Mouse (Mus musculus) neural tube, embryonic 13.5 days (tissue): Measurements from ENCODE around the gene Mgme1. TPM values are rescaled to one million over a fixed set of nuclear protein-coding genes. Genes with fewer than 3 reads are reported as not detected.

ENCODE experiments used
- ATAC-seq: fragments of 200-750 bp; cut with Nextera tagmentation; 2 replicates; pipeline ENCODE4 v1.8.0; 2017; ENCODE audit warnings: low read depth, mild to moderate bottlenecking, moderate TSS enrichment, moderate library complexity
- H3K27ac ChIP-seq: fragments of 300-500 bp; sonication (generic); replicated peaks from 2 replicates; pipeline ENCODE4 v1.5.1; 2015; ENCODE audit warnings: moderate library complexity, mild to moderate bottlenecking, inconsistent platforms
- H3K27me3 ChIP-seq: fragments of 300-500 bp; sonication (generic); 2 replicates; pipeline ENCODE4 v1.6.1; 2015; ENCODE audit warnings: mild to moderate bottlenecking, inconsistent platforms
- H3K36me3 ChIP-seq: fragments of 300-500 bp; sonication (generic); 2 replicates; pipeline ENCODE4 v1.6.1; 2015; ENCODE audit warnings: mild to moderate bottlenecking, inconsistent platforms
- H3K4me1 ChIP-seq: fragments of 300-500 bp; sonication (generic); replicated peaks from 2 replicates; pipeline ENCODE4 v1.6.1; 2015; ENCODE audit warnings: inconsistent platforms
- H3K4me2 ChIP-seq: fragments of 300-500 bp; sonication (generic); 2 replicates; pipeline ENCODE4 v1.6.1; 2015; ENCODE audit warnings: inconsistent platforms, mild to moderate bottlenecking, moderate library complexity
- H3K4me3 ChIP-seq: fragments of 300-500 bp; sonication (generic); 2 replicates; pipeline ENCODE4 v1.5.1; 2015; ENCODE audit warnings: mild to moderate bottlenecking, inconsistent platforms
- H3K9ac ChIP-seq: fragments of 300-500 bp; sonication (generic); 2 replicates; pipeline ENCODE4 v1.6.1; 2015; ENCODE audit warnings: moderate library complexity, mild to moderate bottlenecking, inconsistent platforms
- H3K9me3 ChIP-seq: fragments of 300-500 bp; sonication (generic); 2 replicates; pipeline ENCODE4 v1.6.1; 2016; ENCODE audit warnings: inconsistent platforms
- WGBS: fragments of 180-500 bp; shearing (Covaris S2); methylation state at CpG from one replicate; pipeline ENCODE4 v1.1.7; 2015; 5-methylcytosine and 5-hydroxymethylcytosine counted together
- polyA plus RNA-seq: library from polyadenylated mRNA; unstranded; fragments of >200 nt; fragmentation: Nextera tagmentation; extraction: Ambion mirVana; gene quantifications from 2 replicates; pipeline ENCODE4 v1.2.1, GENCODE M21; 2015

Gene Mgme1
- polyA plus RNA-seq, 1 experiment from 2014 or later, result 12.0 TPM

DNA sequence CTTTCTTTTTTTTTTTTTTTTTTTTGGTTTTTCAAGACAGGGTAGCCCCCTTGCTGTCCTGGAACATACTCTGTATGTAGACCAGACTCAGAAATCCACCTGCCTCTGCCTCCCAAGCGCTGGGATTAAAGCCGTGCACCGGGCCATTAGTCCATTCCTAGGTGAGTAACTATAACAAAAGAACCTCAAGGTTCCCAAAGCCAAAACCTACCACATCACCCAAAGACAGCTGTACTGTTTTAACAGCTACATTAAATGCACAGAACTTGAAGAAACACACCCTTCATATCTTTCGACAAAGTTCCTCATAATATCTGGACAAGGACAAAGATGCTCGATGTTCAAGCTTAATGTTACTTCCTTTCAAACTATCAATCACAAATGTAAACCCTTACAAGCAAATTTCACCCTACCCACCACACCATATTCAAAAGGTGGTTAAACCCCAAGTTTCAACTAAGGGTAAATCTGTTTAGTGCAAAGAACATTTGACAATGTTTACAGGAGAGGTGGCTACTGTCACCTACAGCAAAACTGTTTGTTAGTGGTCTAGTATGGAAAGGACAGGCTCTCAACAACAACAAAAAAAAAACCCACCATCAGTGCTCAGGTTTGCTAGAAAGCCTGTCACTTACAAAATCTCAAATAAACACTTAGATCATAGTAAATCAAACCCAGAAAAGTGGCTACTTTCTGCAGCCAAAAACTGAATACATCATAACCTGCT lies 3.3 kb upstream of the Mgme1 start:
- no peak overlapping the region for H3K27ac ChIP-seq
- H3K27me3 ChIP-seq, result no peaks in the 10 kb centered on the region
- H3K9ac ChIP-seq, result no peak overlapping the region
- peaks cover 49% of the 10 kb centered on the region for H3K4me1 ChIP-seq
- peak overlapping the region; percentile 74; the same call in 1 of the 2 replicates for H3K4me2 ChIP-seq
- no peak overlapping the region for H3K4me3 ChIP-seq
- H3K36me3 ChIP-seq, result no peaks in the 10 kb centered on the region
- no peak for ATAC-seq
- 59% methylated on average over 5 of the region's 5 CpGs for WGBS
- H3K9me3 ChIP-seq, result no peaks in the 10 kb centered on the region

GRCm38 (mm10) chr2:144267731-144268015 lies 2.8 kb upstream of the Mgme1 start:
- no peak overlapping the region for H3K9ac ChIP-seq
- H3K4me2 ChIP-seq, result peak overlapping the region; percentile 74
- no peaks in the 10 kb centered on the region for H3K9me3 ChIP-seq
- peaks cover 49% of the 10 kb centered on the region for H3K4me1 ChIP-seq
- 43% methylated on average over 1 of the region's 1 CpGs for WGBS
- no peak for ATAC-seq
- no peak overlapping the region for H3K4me3 ChIP-seq
- no peaks in the 10 kb centered on the region for H3K36me3 ChIP-seq
- H3K27me3 ChIP-seq, result no peaks in the 10 kb centered on the region
- no peak overlapping the region for H3K27ac ChIP-seq

DNA sequence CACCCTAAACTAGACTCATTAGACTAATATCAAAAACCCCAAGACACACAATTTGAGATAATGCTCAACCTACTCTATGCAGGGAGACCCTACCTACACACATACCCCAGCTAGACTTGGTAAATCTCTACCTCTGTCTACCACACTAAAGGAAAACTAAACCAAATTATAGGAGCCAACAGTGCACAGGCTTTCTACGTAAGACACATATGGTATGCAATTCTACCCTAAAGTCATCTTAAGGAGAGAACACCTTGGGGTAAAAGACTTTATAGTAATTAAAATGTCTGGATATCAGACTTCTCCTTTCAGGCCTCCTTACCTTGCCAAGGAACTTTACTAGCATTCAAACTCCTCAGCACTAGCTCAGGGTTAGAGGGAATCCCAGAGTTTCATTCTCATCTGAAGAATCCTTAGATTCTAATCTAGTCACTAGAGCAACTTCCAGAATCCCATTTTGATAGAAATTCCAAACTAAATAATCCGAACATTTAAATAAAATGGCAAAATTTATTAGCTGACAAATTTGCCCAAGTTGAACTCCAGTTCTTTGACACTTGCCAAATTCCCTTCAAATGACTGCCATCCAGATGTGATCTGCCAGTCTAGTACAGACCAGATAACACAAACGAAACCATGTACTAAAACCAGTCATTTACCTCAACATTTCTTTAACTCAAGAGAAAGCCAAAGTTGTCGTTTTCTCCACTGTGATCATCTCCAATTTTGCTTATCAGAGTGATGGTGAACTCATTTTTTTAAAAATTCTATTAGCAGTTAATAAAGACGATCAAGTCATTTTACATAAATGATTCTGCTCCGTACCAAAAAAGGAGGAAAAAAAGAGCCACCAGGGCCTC lies 1.8 kb upstream of the Mgme1 start:
- Histone ChIP-seq H3K27ac (no peak overlapping the region), H3K4me3 (peak overlapping the region; percentile 94), H3K9ac (peak overlapping the region; percentile 96), H3K4me1 (peaks cover 49% of the 10 kb centered on the region), H3K27me3 (no peaks in the 10 kb centered on the region), H3K9me3 (no peaks in the 10 kb centered on the region), H3K36me3 (no peaks in the 10 kb centered on the region), H3K4me2 (peak overlapping the region; percentile 74)
- no peak for ATAC-seq
- WGBS, result 8% methylated on average over 6 of the region's 6 CpGs

GRCm38 (mm10) chr2:144269306-144269650 lies 1.2 kb upstream of the Mgme1 start:
- peak overlapping the region; percentile 96 for H3K9ac ChIP-seq
- peaks cover 49% of the 10 kb centered on the region for H3K4me1 ChIP-seq
- WGBS, result 2% methylated on average over 11 of the region's 11 CpGs

DNA sequence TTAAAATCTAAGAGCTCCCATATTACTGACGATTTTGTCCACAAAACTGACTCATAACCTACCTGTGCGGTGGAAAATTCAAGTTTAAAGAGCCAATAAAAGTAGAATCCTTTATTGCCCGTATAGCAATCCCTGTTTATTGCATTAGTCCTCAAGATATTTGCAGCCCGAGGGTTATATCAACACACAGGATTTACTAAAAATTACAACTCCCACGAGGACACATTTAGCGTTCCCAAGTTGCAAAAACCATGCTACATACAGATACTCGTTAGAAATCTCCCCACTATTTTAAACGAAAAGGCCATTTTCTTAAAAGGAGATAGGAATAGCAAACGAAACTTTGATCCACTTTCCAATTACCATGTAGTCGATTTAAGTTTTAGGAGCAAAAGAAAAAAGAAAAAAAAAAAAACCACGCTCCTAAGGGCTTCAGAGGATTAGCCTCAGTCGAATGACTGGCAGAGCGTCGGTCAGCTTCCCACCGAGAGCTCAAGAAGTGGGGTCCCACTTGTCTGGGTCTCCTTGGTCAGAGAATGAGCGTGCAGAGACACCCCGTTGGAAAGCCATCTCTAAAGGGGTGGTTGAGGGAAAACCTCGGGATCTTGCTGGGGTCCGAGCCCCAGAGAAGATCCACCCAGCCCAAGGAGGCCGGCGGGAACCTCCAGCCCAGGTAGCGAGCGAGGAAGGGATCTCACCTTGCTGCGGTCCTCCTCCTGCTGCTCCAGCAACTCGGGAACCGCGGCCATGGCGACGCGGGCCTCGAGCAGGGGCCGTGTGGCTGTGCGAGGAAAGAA lies 586 bp upstream of the Mgme1 start:
- Histone ChIP-seq H3K4me1 (peaks cover 46% of the 10 kb centered on the region), H3K4me2 (peak overlapping the region; percentile 74), H3K9ac (peak overlapping the region; percentile 96), H3K36me3 (no peaks in the 10 kb centered on the region), H3K27ac (peak overlapping the region; percentile 90), H3K27me3 (no peaks in the 10 kb centered on the region), H3K9me3 (no peaks in the 10 kb centered on the region), H3K4me3 (peak overlapping the region; percentile 94)
- no peak; the same call in 1 of the 2 replicates for ATAC-seq
- under 1% methylated on average over 33 of the region's 33 CpGs for WGBS

More at GRCm38 (mm10) chr2:144269306-144269650, 1.2 kb upstream of the Mgme1 start:
- no peaks in the 10 kb centered on the region for H3K36me3 ChIP-seq
- peak overlapping the region; percentile 74 for H3K4me2 ChIP-seq
- H3K27ac ChIP-seq, result no peak overlapping the region
- no peaks in the 10 kb centered on the region for H3K9me3 ChIP-seq
- no peaks in the 10 kb centered on the region for H3K27me3 ChIP-seq
- H3K4me3 ChIP-seq, result peak overlapping the region; percentile 94
- ATAC-seq, result no peak

GRCm38 (mm10) chr2:144272088-144272487 lies 1.6 kb downstream of the Mgme1 start:
- H3K36me3 ChIP-seq, result 0 out of 2 replicates have a peak, but pooled peaks cover 5% of the 10 kb centered on the region
- no peak overlapping the region for H3K9ac ChIP-seq
- H3K4me3 ChIP-seq, result no peak overlapping the region
- no peaks in the 10 kb centered on the region for H3K27me3 ChIP-seq
- no peak overlapping the region for H3K27ac ChIP-seq
- WGBS, result 93% methylated on average over 12 of the region's 12 CpGs
- H3K4me1 ChIP-seq, result peaks cover 32% of the 10 kb centered on the region
- H3K9me3 ChIP-seq, result no peaks in the 10 kb centered on the region
- no peak for ATAC-seq
- H3K4me2 ChIP-seq, result no peak overlapping the region

DNA sequence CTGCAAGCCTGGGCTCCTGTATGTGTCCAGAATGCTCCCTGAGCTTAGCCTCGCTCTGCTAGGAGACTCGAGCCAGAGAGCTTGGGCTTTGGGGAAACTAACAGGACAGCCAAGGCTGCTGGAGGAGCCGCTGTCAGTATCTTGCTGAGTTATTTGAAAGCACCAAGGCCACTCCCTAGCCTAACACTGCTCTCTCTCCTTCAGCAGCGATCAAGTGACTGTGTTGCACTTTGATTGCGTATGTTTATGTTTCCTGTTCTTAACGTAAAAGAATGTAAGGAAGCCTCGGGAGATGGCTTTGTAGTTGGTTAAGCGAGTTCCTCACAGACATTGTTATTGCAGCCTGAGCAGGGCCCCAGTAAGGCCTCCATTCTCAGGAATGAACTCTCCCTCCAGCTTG lies 4.3 kb downstream of the Mgme1 start:
- no peak overlapping the region for H3K4me2 ChIP-seq
- H3K9me3 ChIP-seq, result no peaks in the 10 kb centered on the region
- WGBS, result 69% methylated on average over 8 of the region's 8 CpGs
- H3K9ac ChIP-seq, result 0 out of 2 replicates have a peak overlapping the region, but pooled peaks have one; percentile 19
- H3K27ac ChIP-seq, result no peak overlapping the region
- H3K4me3 ChIP-seq, result no peak overlapping the region
- peaks cover 8% of the 10 kb centered on the region for H3K4me1 ChIP-seq
- H3K27me3 ChIP-seq, result no peaks in the 10 kb centered on the region
- ATAC-seq, result no peak
- H3K36me3 ChIP-seq, result peaks cover 13% of the 10 kb centered on the region; the same call in 1 of the 2 replicates

DNA sequence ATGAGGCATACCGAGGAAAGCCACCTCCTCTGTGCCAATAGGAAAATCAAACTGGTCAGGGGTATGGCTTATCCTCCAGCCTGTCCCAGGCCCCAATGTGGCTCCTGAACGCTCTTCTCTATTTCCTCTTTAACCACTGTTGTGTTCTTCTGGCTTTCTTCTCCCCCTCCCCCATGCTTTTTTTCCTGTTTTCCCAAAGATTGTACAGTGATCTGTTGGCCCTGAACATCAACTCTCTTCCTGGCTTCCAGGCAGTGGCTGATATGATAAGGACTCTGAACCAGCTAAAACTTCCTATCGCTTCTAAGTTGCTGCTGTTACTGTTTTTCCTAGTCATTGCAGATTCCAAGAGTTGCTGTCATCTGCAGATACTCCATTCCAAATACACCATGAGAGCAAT lies 6.4 kb downstream of the Mgme1 start:
- Histone ChIP-seq H3K4me1 (peaks cover 6% of the 10 kb centered on the region; the same call in 1 of the 2 replicates), H3K9ac (no peak overlapping the region), H3K4me3 (no peak overlapping the region), H3K9me3 (no peaks in the 10 kb centered on the region), H3K36me3 (peaks cover 13% of the 10 kb centered on the region; the same call in 1 of the 2 replicates), H3K27me3 (no peaks in the 10 kb centered on the region), H3K27ac (no peak overlapping the region), H3K4me2 (no peak overlapping the region)
- 91% methylated on average over 3 of the region's 3 CpGs for WGBS
- ATAC-seq, result no peak

DNA sequence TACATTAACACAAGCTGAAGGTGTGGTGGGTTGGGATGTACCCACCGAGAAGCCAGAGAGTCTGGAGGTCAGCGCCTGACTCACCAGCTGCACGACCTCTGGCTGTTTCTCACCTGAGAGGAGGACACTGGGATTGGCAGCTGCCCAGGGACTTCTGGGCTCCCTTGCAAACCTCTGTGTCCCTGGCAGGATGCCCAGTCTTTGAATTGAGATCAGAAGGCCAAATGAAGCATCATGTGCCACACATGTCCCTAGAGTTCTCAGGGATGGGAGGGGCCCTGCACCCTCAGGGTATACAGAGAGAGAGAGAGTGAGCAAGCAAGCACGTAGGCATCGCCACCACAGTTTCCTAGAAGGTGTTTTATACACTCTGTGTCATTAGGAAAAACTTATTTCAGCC lies 9.3 kb downstream of the Mgme1 start:
- no peak for ATAC-seq
- Histone ChIP-seq H3K9me3 (no peaks in the 10 kb centered on the region), H3K4me1 (peaks cover 6% of the 10 kb centered on the region; the same call in 1 of the 2 replicates), H3K27ac (no peak overlapping the region), H3K4me3 (no peak overlapping the region), H3K36me3 (peaks cover 13% of the 10 kb centered on the region; the same call in 1 of the 2 replicates), H3K9ac (no peak overlapping the region), H3K27me3 (no peaks in the 10 kb centered on the region), H3K4me2 (no peak overlapping the region)
- 65% methylated on average over 5 of the region's 5 CpGs for WGBS

- peaks cover 13% of the 10 kb centered on the region; the same call in 1 of the 2 replicates for H3K36me3 ChIP-seq
- peaks cover 6% of the 10 kb centered on the region; the same call in 1 of the 2 replicates for H3K4me1 ChIP-seq
- no peaks in the 10 kb centered on the region for H3K9me3 ChIP-seq
- no peak for ATAC-seq
- H3K4me3 ChIP-seq, result no peak overlapping the region
- H3K9ac ChIP-seq, result no peak overlapping the region
- WGBS, result 84% methylated on average over 3 of the region's 3 CpGs
- H3K27ac ChIP-seq, result no peak overlapping the region
- no peak overlapping the region for H3K4me2 ChIP-seq
- no peaks in the 10 kb centered on the region for H3K27me3 ChIP-seq
Measured at GRCm38 (mm10) chr2:144280568-144280967, 10.1 kb downstream of the Mgme1 start.

DNA sequence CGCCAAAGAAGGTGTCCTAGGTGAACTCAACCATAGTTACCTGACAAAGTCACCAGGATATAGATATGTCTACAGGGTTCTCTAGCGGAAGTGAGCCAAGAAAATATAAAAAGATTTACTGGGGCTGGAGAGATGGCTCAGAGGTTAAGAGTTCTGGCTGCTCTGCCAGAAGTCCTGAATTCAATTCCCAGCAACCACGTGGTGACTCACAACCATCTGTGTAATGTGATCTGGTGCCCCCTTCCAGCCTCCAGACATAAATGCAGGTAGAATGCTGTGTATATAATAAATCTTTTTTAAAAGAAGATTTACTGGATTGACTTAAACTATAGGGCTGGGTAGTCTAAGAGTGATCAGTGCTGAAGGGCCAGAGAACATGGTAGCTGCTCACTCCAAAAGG lies 11.0 kb downstream of the Mgme1 start:
- 73% methylated on average over 3 of the region's 3 CpGs for WGBS
- ATAC-seq, result no peak

More for the DNA sequence above, 11.0 kb downstream of the Mgme1 start:
- Histone ChIP-seq H3K27me3 (no peaks in the 10 kb centered on the region), H3K9ac (no peak overlapping the region), H3K4me3 (no peak overlapping the region), H3K27ac (no peak overlapping the region), H3K4me2 (no peak overlapping the region), H3K4me1 (peaks cover 6% of the 10 kb centered on the region; the same call in 1 of the 2 replicates), H3K36me3 (peaks cover 13% of the 10 kb centered on the region; the same call in 1 of the 2 replicates), H3K9me3 (no peaks in the 10 kb centered on the region)
